Mouse (Mus musculus) forebrain, embryonic 13.5 days (tissue): ENCODE measurements at regions not wholly inside any gene's neighbourhood (a gene's known extent, or its start where the extent isn't known, plus 50 kb on each side); places are given as distances from the start of the nearest gene placed in this dataset.

Experiments used
- ATAC-seq: fragments of 200-750 bp; cut with Nextera tagmentation; 2 replicates; pipeline ENCODE4 v1.8.0; 2017
- H3K27ac ChIP-seq: fragments of 300-500 bp; sonication (generic); 2 replicates; pipeline ENCODE4 v1.5.1; 2015; ENCODE audit warnings: inconsistent platforms, mild to moderate bottlenecking, moderate library complexity
- H3K27me3 ChIP-seq: fragments of 300-500 bp; sonication (generic); 2 replicates; pipeline ENCODE4 v1.6.1; 2015; ENCODE audit warnings: mild to moderate bottlenecking, inconsistent platforms
- H3K36me3 ChIP-seq: fragments of 300-500 bp; sonication (generic); 2 replicates; pipeline ENCODE4 v1.6.1; 2015; ENCODE audit warnings: mild to moderate bottlenecking, inconsistent platforms; ENCODE audit not compliant: poor library complexity, severe bottlenecking
- H3K4me1 ChIP-seq: fragments of 300-500 bp; sonication (generic); 2 replicates; pipeline ENCODE4 v1.6.1; 2015; ENCODE audit warnings: inconsistent platforms
- H3K4me2 ChIP-seq: fragments of 300-500 bp; sonication (generic); 2 replicates; pipeline ENCODE4 v1.6.1; 2015; ENCODE audit warnings: inconsistent platforms, mild to moderate bottlenecking, moderate library complexity
- H3K4me3 ChIP-seq: fragments of 300-500 bp; sonication (generic); 2 replicates; pipeline ENCODE4 v1.5.1; 2015; ENCODE audit warnings: mild to moderate bottlenecking, inconsistent platforms
- H3K9ac ChIP-seq: fragments of 300-500 bp; sonication (generic); 2 replicates; pipeline ENCODE4 v1.6.1; 2015; ENCODE audit warnings: mild to moderate bottlenecking, inconsistent platforms
- H3K9me3 ChIP-seq: fragments of 300-500 bp; sonication (generic); replicated peaks from 2 replicates; pipeline ENCODE4 v1.6.1; 2016; ENCODE audit warnings: inconsistent platforms
- WGBS: fragments of 180-500 bp; shearing (Covaris S2); methylation state at CpG from one replicate; pipeline ENCODE4 v1.1.7; 2015; 5-methylcytosine and 5-hydroxymethylcytosine counted together

- Histone ChIP-seq H3K9me3 (no peaks in the 10 kb centered on the region), H3K9ac (no peak overlapping the region), H3K4me3 (no peak overlapping the region), H3K4me1 (no peaks in the 10 kb centered on the region), H3K27me3 (no peaks in the 10 kb centered on the region), H3K36me3 (no peaks in the 10 kb centered on the region), H3K4me2 (no peak overlapping the region), H3K27ac (no peak overlapping the region)
- 95% methylated on average over 3 of the region's 3 CpGs for WGBS
- ATAC-seq: no peak
These were observed 144.5 kb upstream of the Ube2e3 start for GRCm38 (mm10) chr2:78723423-78723822.

GRCm38 (mm10) chr2:78722739-78723138, 145.2 kb upstream of the Ube2e3 start:
- no peak overlapping the region for H3K9ac ChIP-seq
- no peaks in the 10 kb centered on the region for H3K36me3 ChIP-seq
- no peaks in the 10 kb centered on the region for H3K4me1 ChIP-seq
- H3K27me3 ChIP-seq: no peaks in the 10 kb centered on the region
- no peak overlapping the region for H3K27ac ChIP-seq
- WGBS: 89% methylated on average over 6 of the region's 6 CpGs
- no peak for ATAC-seq
- no peak overlapping the region for H3K4me3 ChIP-seq
- no peaks in the 10 kb centered on the region for H3K9me3 ChIP-seq
- no peak overlapping the region for H3K4me2 ChIP-seq

- Histone ChIP-seq H3K36me3 (no peaks in the 10 kb centered on the region), H3K4me3 (no peak overlapping the region), H3K9me3 (no peaks in the 10 kb centered on the region), H3K9ac (no peak overlapping the region), H3K27me3 (no peaks in the 10 kb centered on the region), H3K4me2 (no peak overlapping the region), H3K4me1 (no peaks in the 10 kb centered on the region), H3K27ac (no peak overlapping the region)
- ATAC-seq: 0 out of 2 replicates have a peak, but pooled peaks have one; percentile 53
- WGBS: 50% methylated on average over 1 of the region's 1 CpGs
These were observed 149.4 kb upstream of the Ube2e3 start for GRCm38 (mm10) chr2:78718550-78718949.

- Histone ChIP-seq H3K4me2 (no peak overlapping the region), H3K4me3 (no peak overlapping the region), H3K27me3 (no peaks in the 10 kb centered on the region), H3K27ac (no peak overlapping the region), H3K9ac (no peak overlapping the region), H3K36me3 (no peaks in the 10 kb centered on the region), H3K9me3 (no peaks in the 10 kb centered on the region), H3K4me1 (no peaks in the 10 kb centered on the region)
- 84% methylated on average over 7 of the region's 7 CpGs for WGBS
- ATAC-seq: no peak
These were observed 151.6 kb upstream of the Ube2e3 start for GRCm38 (mm10) chr2:78716157-78716798.

GRCm38 (mm10) chr2:78694851-78695250, 173.1 kb upstream of the Ube2e3 start:
- Histone ChIP-seq H3K27ac (no peak overlapping the region), H3K27me3 (no peaks in the 10 kb centered on the region), H3K4me3 (no peak overlapping the region), H3K4me2 (no peak overlapping the region), H3K9ac (no peak overlapping the region), H3K4me1 (peaks cover 14% of the 10 kb centered on the region), H3K9me3 (no peaks in the 10 kb centered on the region), H3K36me3 (no peaks in the 10 kb centered on the region)
- WGBS: 5% methylated on average over 6 of the region's 6 CpGs
- peak; percentile 90 for ATAC-seq

- 64% methylated on average over 2 of the region's 2 CpGs for WGBS
- H3K27me3 ChIP-seq: no peaks in the 10 kb centered on the region
- H3K36me3 ChIP-seq: no peaks in the 10 kb centered on the region
- H3K4me2 ChIP-seq: no peak overlapping the region
- H3K27ac ChIP-seq: no peak overlapping the region
- H3K9ac ChIP-seq: no peak overlapping the region
- ATAC-seq: peak; percentile 33; the same call in 1 of the 2 replicates
- 0 out of 2 replicates have a peak, but pooled peaks cover 7% of the 10 kb centered on the region for H3K4me1 ChIP-seq
- H3K4me3 ChIP-seq: no peak overlapping the region
- H3K9me3 ChIP-seq: no peaks in the 10 kb centered on the region
These were observed 211.3 kb upstream of the Ube2e3 start for GRCm38 (mm10) chr2:78656668-78657067.

- Histone ChIP-seq H3K4me1 (0 out of 2 replicates have a peak, but pooled peaks cover 7% of the 10 kb centered on the region), H3K27ac (no peak overlapping the region), H3K4me3 (no peak overlapping the region), H3K9me3 (no peaks in the 10 kb centered on the region), H3K27me3 (no peaks in the 10 kb centered on the region), H3K4me2 (no peak overlapping the region), H3K36me3 (no peaks in the 10 kb centered on the region), H3K9ac (no peak overlapping the region)
- ATAC-seq: peak; percentile 90
- 59% methylated on average over 7 of the region's 7 CpGs for WGBS
These were observed 212.6 kb upstream of the Ube2e3 start for GRCm38 (mm10) chr2:78655156-78655855.

GRCm38 (mm10) chr2:78651549-78651948, 216.4 kb upstream of the Ube2e3 start:
- H3K4me3 ChIP-seq: no peak overlapping the region
- H3K27ac ChIP-seq: no peak overlapping the region
- no peak overlapping the region for H3K4me2 ChIP-seq
- 54% methylated on average over 2 of the region's 2 CpGs for WGBS
- H3K9ac ChIP-seq: no peak overlapping the region
- 0 out of 2 replicates have a peak, but pooled peaks cover 5% of the 10 kb centered on the region for H3K4me1 ChIP-seq
- ATAC-seq: no peak
- H3K27me3 ChIP-seq: no peaks in the 10 kb centered on the region
- no peaks in the 10 kb centered on the region for H3K9me3 ChIP-seq
- no peaks in the 10 kb centered on the region for H3K36me3 ChIP-seq

- Histone ChIP-seq H3K27me3 (no peaks in the 10 kb centered on the region), H3K4me1 (no peaks in the 10 kb centered on the region), H3K4me3 (no peak overlapping the region), H3K36me3 (no peaks in the 10 kb centered on the region), H3K4me2 (no peak overlapping the region), H3K9me3 (no peaks in the 10 kb centered on the region), H3K27ac (no peak overlapping the region), H3K9ac (no peak overlapping the region)
- WGBS: 85% methylated on average over 6 of the region's 6 CpGs
- ATAC-seq: no peak
These were observed 227.6 kb upstream of the Ube2e3 start for GRCm38 (mm10) chr2:78640361-78640760.

- H3K27me3 ChIP-seq: no peaks in the 10 kb centered on the region
- no peak for ATAC-seq
- H3K4me2 ChIP-seq: no peak overlapping the region
- H3K9me3 ChIP-seq: no peaks in the 10 kb centered on the region
- no peaks in the 10 kb centered on the region for H3K4me1 ChIP-seq
- H3K27ac ChIP-seq: no peak overlapping the region
- H3K9ac ChIP-seq: no peak overlapping the region
- 80% methylated on average over 4 of the region's 4 CpGs for WGBS
- H3K4me3 ChIP-seq: no peak overlapping the region
- no peaks in the 10 kb centered on the region for H3K36me3 ChIP-seq
These were observed 242.7 kb upstream of the Ube2e3 start for GRCm38 (mm10) chr2:78625264-78625663.

- H3K27me3 ChIP-seq: no peaks in the 10 kb centered on the region
- H3K4me2 ChIP-seq: no peak overlapping the region
- H3K9ac ChIP-seq: no peak overlapping the region
- ATAC-seq: peak; percentile 50; the same call in 1 of the 2 replicates
- no peak overlapping the region for H3K27ac ChIP-seq
- no peaks in the 10 kb centered on the region for H3K9me3 ChIP-seq
- H3K36me3 ChIP-seq: no peaks in the 10 kb centered on the region
- H3K4me1 ChIP-seq: no peaks in the 10 kb centered on the region
- no peak overlapping the region for H3K4me3 ChIP-seq
These were observed 261.5 kb upstream of the Ube2e3 start for GRCm38 (mm10) chr2:78606388-78606787.

- Histone ChIP-seq H3K4me3 (no peak overlapping the region), H3K4me2 (no peak overlapping the region), H3K9ac (no peak overlapping the region), H3K9me3 (no peaks in the 10 kb centered on the region), H3K4me1 (no peaks in the 10 kb centered on the region), H3K27ac (no peak overlapping the region), H3K27me3 (no peaks in the 10 kb centered on the region), H3K36me3 (no peaks in the 10 kb centered on the region)
- 84% methylated on average over 2 of the region's 2 CpGs for WGBS
- no peak for ATAC-seq
These were observed 267.2 kb upstream of the Ube2e3 start for GRCm38 (mm10) chr2:78600753-78601152.
